Mouse (Mus musculus) thymus, adult 2 months (tissue): Measurements from ENCODE around the gene Dvl2.

Source experiments
- CTCF ChIP-seq: fragments of 200-500 bp; IDR thresholded peaks from 2 replicates; pipeline ENCODE4 v1.5.1; 2012; ENCODE audit warnings: mild to moderate bottlenecking, control low read depth, low read length, moderate library complexity, borderline replicate concordance; ENCODE audit not compliant: control insufficient read depth, poor library complexity, insufficient read depth; ENCODE audit errors: extremely low read depth
- POLR2A ChIP-seq: fragments of 200-500 bp; IDR thresholded peaks from 2 replicates; pipeline ENCODE4 v1.6.1; 2012; ENCODE audit warnings: mild to moderate bottlenecking, low read length, control low read depth, moderate library complexity; ENCODE audit not compliant: control insufficient read depth, poor library complexity, insufficient read depth; ENCODE audit errors: extremely low read depth

DNA sequence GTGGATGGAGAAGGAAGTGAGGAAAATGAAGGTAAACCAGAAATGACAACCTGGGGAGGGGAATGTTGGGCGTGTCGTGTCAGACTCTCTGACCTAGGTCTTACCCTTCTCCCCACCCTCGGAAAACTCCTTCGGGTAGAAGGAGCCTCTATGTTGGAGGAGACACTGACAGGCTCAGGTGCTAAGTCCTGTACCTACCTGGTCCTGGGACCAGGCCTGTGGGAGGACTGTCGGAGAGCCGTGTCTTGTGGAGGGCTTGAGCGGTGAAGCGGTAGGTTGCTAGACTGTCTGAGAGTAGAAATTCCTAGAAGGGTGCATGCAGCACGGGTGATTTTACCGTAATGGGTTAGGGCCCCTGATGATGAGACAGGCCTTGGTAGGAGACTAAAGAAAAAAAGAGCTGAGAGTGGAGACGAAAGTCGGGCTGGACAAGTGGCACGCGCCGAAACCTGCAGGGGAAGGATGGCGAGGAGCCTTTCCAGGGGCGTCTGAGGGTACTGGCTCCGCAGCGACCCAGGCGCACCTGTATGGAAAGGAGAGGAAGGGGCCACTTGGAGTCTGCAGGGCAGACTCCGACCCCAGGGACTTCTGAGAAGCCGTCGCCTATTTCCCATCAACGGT lies 35.6 kb upstream of the Dvl2 start, which contains the start of gene Cldn7:
- no peak for TF ChIP-seq CTCF
- no peak for TF ChIP-seq POLR2A
